Mouse (Mus musculus): ENCODE measurements around the gene Ccdc89.

GRCm38 (mm10) chr7:90384411-90384810 is 42.0 kb upstream of the Ccdc89 start:
- TF ChIP-seq POLR2A (IDR thresholded peaks at IDR 0.05; ENCODE audit: insufficient read depth, low read length) (no peak), CTCF (IDR thresholded peaks at IDR 0.05; ENCODE audit: low read depth, low read length) (no peak)

Measured in ES-Bruce4 (cell line).